ENCODE assay signal across 21 mouse cellular contexts in the genomic region with DNA sequence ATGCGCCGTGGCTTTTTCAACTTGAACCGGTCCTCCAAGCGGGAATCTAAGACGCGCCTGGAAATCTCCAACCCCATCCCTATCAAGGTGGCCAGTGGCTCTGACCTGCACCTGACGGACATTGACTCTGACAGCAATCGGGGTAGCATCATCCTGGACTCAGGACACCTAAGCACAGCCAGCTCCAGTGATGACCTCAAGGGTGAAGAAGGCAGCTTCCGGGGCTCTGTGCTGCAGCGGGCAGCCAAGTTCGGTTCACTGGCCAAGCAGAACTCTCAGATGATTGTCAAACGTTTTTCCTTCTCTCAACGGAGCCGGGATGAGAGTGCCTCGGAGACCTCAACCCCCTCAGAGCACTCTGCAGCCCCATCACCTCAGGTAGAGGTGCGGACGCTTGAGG. TPM values are rescaled to one million over a fixed set of nuclear protein-coding genes. Genes with fewer than 3 reads are reported as not detected.
DNase-seq lines count a peak whose midpoint lies in the region; TF ChIP-seq lines count a peak whose summit lies in the region.
"Had no signal": no experiment of that assay in that cellular context is flagged by ENCODE, and none has a peak within 500 bp of the region (broad histone marks: within the 10 kb centered on the region; RNA-seq: fewer than 3 reads in every experiment).

No protein-coding gene starts in this region.

- TF ChIP-seq POLR2A in heart, adult 2 months (IDR thresholded peaks at IDR 0.05; ENCODE audit: insufficient read depth, low read depth, low read length): no peak
- no peak for TF ChIP-seq POLR2A in testis, adult 2 months (IDR thresholded peaks at IDR 0.05; ENCODE audit: control insufficient read depth, low read depth, low read length)

- H3K4me3 ChIP-seq in heart, adult 2 months: no peak overlapping the region
- peak overlapping the region; percentile 82 for H3K4me3 ChIP-seq in testis, adult 2 months (ENCODE audit: control insufficient read depth, low read depth, low read length)
- H3K4me3 ChIP-seq in forebrain, embryonic 10.5 days: no peak overlapping the region
- H3K4me3 ChIP-seq: embryonic facial prominence, embryonic 10.5 days; embryonic facial prominence, embryonic 12.5 days; forebrain, embryonic 12.5 days had no signal

- TF ChIP-seq CTCF in heart, adult 2 months (IDR thresholded peaks at IDR 0.05): no peak
- no peak for TF ChIP-seq CTCF in testis, adult 2 months (IDR thresholded peaks at IDR 0.05; ENCODE audit: control insufficient read depth, insufficient read depth, insufficient replicate concordance, low read depth, low read length)

- no peaks in the 10 kb centered on the region for H3K9me3 ChIP-seq in forebrain, embryonic 10.5 days
- H3K9me3 ChIP-seq: embryonic facial prominence, embryonic 10.5 days; embryonic facial prominence, embryonic 12.5 days; forebrain, embryonic 12.5 days; G1E had no signal

- H3K36me3 ChIP-seq in heart, adult 2 months (ENCODE audit: control insufficient read depth, insufficient read depth, low read length): peaks cover 4% of the 10 kb centered on the region
- H3K36me3 ChIP-seq in testis, adult 2 months (ENCODE audit: control insufficient read depth, insufficient read depth, low read length): no peaks in the 10 kb centered on the region
- peaks cover 28% of the 10 kb centered on the region for H3K36me3 ChIP-seq in forebrain, embryonic 10.5 days (replicated peaks)

- TF ChIP-seq EP300 in heart, adult 2 months (IDR thresholded peaks at IDR 0.05; ENCODE audit: insufficient read depth, low read depth, low read length): no peak

- no peak overlapping the region for H3K9ac ChIP-seq in heart, adult 2 months (ENCODE audit: low read depth, low read length)
- H3K9ac ChIP-seq: embryonic facial prominence, embryonic 12.5 days; forebrain, embryonic 12.5 days had no signal

- intact Hi-C loops in heart, adult 2 months (cut with DNase I): no loop called here

- WGBS in heart, adult 2 months: 92% methylated on average over 17 of the region's 17 CpGs
- 91% methylated on average over 17 of the region's 17 CpGs for WGBS in forebrain, embryonic 10.5 days

- peaks cover 1% of the 10 kb centered on the region for H3K79me2 ChIP-seq in heart, adult 2 months (replicated peaks; ENCODE audit: control insufficient read depth, insufficient read depth, low read length)

- peaks cover 20% of the 10 kb centered on the region for H3K4me1 ChIP-seq in heart, adult 2 months (ENCODE audit: control insufficient read depth, insufficient read depth, low read length)
- H3K4me1 ChIP-seq in testis, adult 2 months (ENCODE audit: control insufficient read depth, insufficient read depth, low read length): peaks cover 20% of the 10 kb centered on the region
- peaks cover 10% of the 10 kb centered on the region for H3K4me1 ChIP-seq in forebrain, embryonic 10.5 days

- peak overlapping the region; percentile 34; the same call in 1 of the 2 replicates for H3K27ac ChIP-seq in heart, adult 2 months
- H3K27ac ChIP-seq in testis, adult 2 months (ENCODE audit: control insufficient read depth, insufficient read depth, low read depth, low read length): no peak overlapping the region
- H3K27ac ChIP-seq in forebrain, embryonic 10.5 days: no peak overlapping the region
- H3K27ac ChIP-seq: embryonic facial prominence, embryonic 10.5 days; embryonic facial prominence, embryonic 12.5 days; forebrain, embryonic 12.5 days had no signal

- no peaks in the 10 kb centered on the region for H3K27me3 ChIP-seq in heart, adult 2 months (ENCODE audit: control insufficient read depth, insufficient read depth, low read length)
- no peaks in the 10 kb centered on the region for H3K27me3 ChIP-seq in testis, adult 2 months (ENCODE audit: control insufficient read depth, insufficient read depth, low read length)
- H3K27me3 ChIP-seq in forebrain, embryonic 10.5 days (ENCODE audit: poor library complexity, severe bottlenecking): no peaks in the 10 kb centered on the region
- H3K27me3 ChIP-seq: embryonic facial prominence, embryonic 12.5 days; forebrain, embryonic 12.5 days; Patski had no signal

- DNase-seq in heart, adult 2 months: no peak
- no peak for DNase-seq in heart, adult 9 months (ENCODE audit: low spot score in 2 of 2)
- DNase-seq in testis, postnatal 10 days (ENCODE audit: low spot score): no peak
- DNase-seq in forebrain, embryonic 10.5 days (ENCODE audit: extremely low spot score, low spot score): no peak
- DNase-seq: adrenal gland, adult 8-10 months; adrenal gland, postnatal 14 days; cerebellum, adult 11-12 months; cerebellum, adult 2 months; cerebellum, adult 9-10 months; cerebellum, postnatal 10 days; cerebellum, postnatal 25 days had no signal

RNA-seq across cellular contexts. Expression of a gene that starts 10.1 kb away (rescaled TPM):
- total RNA-seq in heart, adult 2 months (2021): not detected
- polyA plus RNA-seq in heart, adult 2 months (2012; rRNA removed): not detected in 2 replicates
- not detected in 2 replicates for polyA plus RNA-seq in testis, adult 2 months (2012; rRNA removed)
- 0.92 and 1.2 TPM in 2 replicates for polyA plus RNA-seq in forebrain, embryonic 10.5 days (2016; fragmentation: Nextera tagmentation; extraction: Ambion mirVana)
- total RNA-seq: adrenal gland, adult 18-20 months; adrenal gland, adult 8-10 months; adrenal gland, postnatal 14 days; adrenal gland, postnatal 36 days had no signal
- polyA plus RNA-seq: cerebellum, adult 2 months; cortical plate, adult 2 months; G1E had no signal

RNA-seq across cellular contexts. Expression of a gene that starts 14.4 kb away (rescaled TPM):
- total RNA-seq in heart, adult 2 months (2021): 100 to 1,000 TPM; 240 to 274 TPM
- 98.6 and 107 TPM in 2 replicates for polyA plus RNA-seq in heart, adult 2 months (2012; rRNA removed)
- polyA plus RNA-seq in testis, adult 2 months (2012; rRNA removed): 13.4 and 13.6 TPM in 2 replicates
- 25.9 and 26.4 TPM in 2 replicates for polyA plus RNA-seq in forebrain, embryonic 10.5 days (2016; fragmentation: Nextera tagmentation; extraction: Ambion mirVana)

RNA-seq across cellular contexts. Expression of a gene that starts 52.4 kb away (rescaled TPM):
- total RNA-seq in heart, adult 2 months (2021): not detected
- not detected in 2 replicates for polyA plus RNA-seq in heart, adult 2 months (2012; rRNA removed)
- polyA plus RNA-seq in testis, adult 2 months (2012; rRNA removed): not detected in 2 replicates
- polyA plus RNA-seq in forebrain, embryonic 10.5 days (2016; fragmentation: Nextera tagmentation; extraction: Ambion mirVana): 0.21 and 0.73 TPM in 2 replicates
- total RNA-seq: adrenal gland, adult 18-20 months; adrenal gland, adult 8-10 months; adrenal gland, postnatal 14 days; adrenal gland, postnatal 36 days had no signal
- polyA plus RNA-seq: cerebellum, adult 2 months; cortical plate, adult 2 months; embryonic facial prominence, embryonic 14.5 days; G1E; Patski had no signal
